Comparison of ENCODE assay signal across 27 mouse cellular contexts in genomic region chr4:31757126-31757525, GRCm38 (mm10).
DNase-seq lines count a peak whose midpoint lies in the region; ATAC-seq lines count a peak whose summit lies in the region.
"Had no signal": no experiment of that assay in that cellular context is flagged by ENCODE, and none has a peak within 500 bp of the region (broad histone marks: within the 10 kb centered on the region; RNA-seq: fewer than 3 reads in every experiment).

No protein-coding gene starts in this region.

- H3K27me3 ChIP-seq in kidney, embryonic 16.5 days (ENCODE audit: insufficient read depth, low read length): no peaks in the 10 kb centered on the region
- no peaks in the 10 kb centered on the region for H3K27me3 ChIP-seq in lung, embryonic 15.5 days
- H3K27me3 ChIP-seq: embryonic facial prominence, embryonic 13.5 days; forebrain, embryonic 12.5 days; forebrain, embryonic 15.5 days; heart, embryonic 12.5 days; heart, embryonic 15.5 days; hindbrain, embryonic 13.5 days; Patski had no signal

- no peaks in the 10 kb centered on the region for H3K9me3 ChIP-seq in kidney, embryonic 16.5 days (ENCODE audit: low read length)
- H3K9me3 ChIP-seq in lung, embryonic 15.5 days: no peaks in the 10 kb centered on the region
- H3K9me3 ChIP-seq: embryonic facial prominence, embryonic 10.5 days; embryonic facial prominence, embryonic 13.5 days; forebrain, embryonic 12.5 days; forebrain, embryonic 15.5 days; heart, embryonic 12.5 days; heart, embryonic 15.5 days; hindbrain, embryonic 10.5 days; hindbrain, embryonic 13.5 days had no signal

- no peak overlapping the region for H3K9ac ChIP-seq in kidney, embryonic 16.5 days (replicated peaks; ENCODE audit: low read length)
- no peak overlapping the region for H3K9ac ChIP-seq in lung, embryonic 15.5 days
- H3K9ac ChIP-seq: embryonic facial prominence, embryonic 13.5 days; forebrain, embryonic 12.5 days; forebrain, embryonic 15.5 days; heart, embryonic 12.5 days; heart, embryonic 15.5 days; hindbrain, embryonic 13.5 days had no signal

- no peak overlapping the region for H3K4me2 ChIP-seq in kidney, embryonic 16.5 days (replicated peaks; ENCODE audit: low read depth, low read length)
- no peak overlapping the region for H3K4me2 ChIP-seq in lung, embryonic 15.5 days
- H3K4me2 ChIP-seq: embryonic facial prominence, embryonic 13.5 days; forebrain, embryonic 12.5 days; forebrain, embryonic 15.5 days; heart, embryonic 12.5 days; heart, embryonic 15.5 days; hindbrain, embryonic 13.5 days had no signal

- WGBS in kidney, embryonic 16.5 days: 51% methylated on average over 1 of the region's 1 CpGs
- 23% methylated on average over 1 of the region's 1 CpGs for WGBS in lung, embryonic 15.5 days

- no peak for DNase-seq in kidney, adult 9 months
- no peak for DNase-seq in lung, postnatal 4 days
- DNase-seq in NIH3T3 (ENCODE audit: low read depth): peak; percentile 7
- DNase-seq in Muller cell, postnatal 12 days (ENCODE audit: inconsistent ontology term): no peak
- DNase-seq: adrenal gland, postnatal 10 days; adrenal gland, postnatal 36 days; cerebellum, adult 18-20 months; cerebellum, adult 9-10 months; cerebellum, postnatal 14 days; gastrocnemius, postnatal 25 days; heart, adult 18-20 months; heart, postnatal 10 days; heart, postnatal 36 days had no signal

- H3K36me3 ChIP-seq in kidney, embryonic 16.5 days (ENCODE audit: insufficient read depth, low read length): no peaks in the 10 kb centered on the region
- H3K36me3 ChIP-seq in lung, embryonic 15.5 days: no peaks in the 10 kb centered on the region
- H3K36me3 ChIP-seq: embryonic facial prominence, embryonic 10.5 days; embryonic facial prominence, embryonic 13.5 days; forebrain, embryonic 12.5 days; forebrain, embryonic 15.5 days; heart, embryonic 12.5 days; heart, embryonic 15.5 days; hindbrain, embryonic 10.5 days; hindbrain, embryonic 13.5 days had no signal

- ATAC-seq in kidney, embryonic 16.5 days (ENCODE audit: low FRiP score, low TSS enrichment): no peak
- peak; percentile 80; the same call in 1 of the 2 replicates for ATAC-seq in lung, embryonic 15.5 days (ENCODE audit: borderline replicate concordance, extremely low read depth, low FRiP score, low TSS enrichment)
- ATAC-seq: CD4-positive, CD25-positive, alpha-beta regulatory T cell, adult 4 months; forebrain, embryonic 15.5 days; hindbrain, embryonic 16.5 days; Patski had no signal

- peaks cover 10% of the 10 kb centered on the region for H3K4me1 ChIP-seq in kidney, embryonic 16.5 days (ENCODE audit: insufficient read depth, low read length)
- H3K4me1 ChIP-seq in lung, embryonic 15.5 days: peaks cover 16% of the 10 kb centered on the region
- H3K4me1 ChIP-seq: forebrain, embryonic 12.5 days; forebrain, embryonic 15.5 days; hindbrain, embryonic 13.5 days had no signal

- peak overlapping the region; percentile 14; the same call in 1 of the 2 replicates for H3K27ac ChIP-seq in kidney, embryonic 16.5 days (ENCODE audit: low read length)
- H3K27ac ChIP-seq in lung, embryonic 15.5 days: no peak overlapping the region
- H3K27ac ChIP-seq: embryonic facial prominence, embryonic 10.5 days; embryonic facial prominence, embryonic 13.5 days; forebrain, embryonic 12.5 days; forebrain, embryonic 15.5 days; heart, embryonic 15.5 days; hindbrain, embryonic 10.5 days; hindbrain, embryonic 13.5 days had no signal

- no peak overlapping the region for H3K4me3 ChIP-seq in kidney, embryonic 16.5 days (ENCODE audit: low read length)
- no peak overlapping the region for H3K4me3 ChIP-seq in lung, embryonic 15.5 days
- H3K4me3 ChIP-seq: embryonic facial prominence, embryonic 10.5 days; embryonic facial prominence, embryonic 13.5 days; erythroblast, embryonic 14.5 days; forebrain, embryonic 12.5 days; forebrain, embryonic 15.5 days; heart, embryonic 12.5 days; heart, embryonic 15.5 days; hindbrain, embryonic 10.5 days; hindbrain, embryonic 13.5 days had no signal
